Mouse (Mus musculus) C2C12 (cell line): ENCODE measurements around the gene Dcdc2a.

ENCODE experiments used
- MYOG ChIP-seq: IDR thresholded peaks from one replicate; pipeline ENCODE4 v1.6.1; 2011; ENCODE audit not compliant: control insufficient read depth, insufficient read length; ENCODE audit errors: extremely low read depth
- USF1 ChIP-seq: IDR thresholded peaks from one replicate; pipeline ENCODE4 v1.6.1; 2011; ENCODE audit warnings: low read depth, mild to moderate bottlenecking, control low read depth, moderate library complexity

- no peak for TF ChIP-seq MYOG
- TF ChIP-seq USF1: no peak
Measured at GRCm38 (mm10) chr13:25127216-25127615, 71.4 kb downstream of the Dcdc2a start.
